Mouse (Mus musculus) neural tube, embryonic 15.5 days (tissue): Measurements from ENCODE around the gene Nup214. TPM values are rescaled to one million over a fixed set of nuclear protein-coding genes. Genes with fewer than 3 reads are reported as not detected.

Source experiments
- ATAC-seq: fragments of 200-750 bp; cut with Nextera tagmentation; 2 replicates; pipeline ENCODE4 v1.8.0; 2017; ENCODE audit warnings: mild to moderate bottlenecking, moderate TSS enrichment, moderate library complexity; ENCODE audit not compliant: low FRiP score
- H3K27ac ChIP-seq: fragments of 300-500 bp; sonication (generic); replicated peaks from 2 replicates; pipeline ENCODE4 v1.5.1; 2015; ENCODE audit warnings: mild to moderate bottlenecking, inconsistent platforms
- H3K27me3 ChIP-seq: fragments of 300-500 bp; sonication (generic); replicated peaks from 2 replicates; pipeline ENCODE4 v1.6.1; 2015; ENCODE audit warnings: inconsistent platforms
- H3K36me3 ChIP-seq: fragments of 300-500 bp; sonication (generic); 2 replicates; pipeline ENCODE4 v1.6.1; 2015; ENCODE audit warnings: inconsistent platforms
- H3K4me1 ChIP-seq: fragments of 300-500 bp; sonication (generic); 2 replicates; pipeline ENCODE4 v1.6.1; 2015; ENCODE audit warnings: inconsistent platforms
- H3K4me2 ChIP-seq: fragments of 300-500 bp; sonication (generic); 2 replicates; pipeline ENCODE4 v1.6.1; 2015; ENCODE audit warnings: inconsistent platforms, mild to moderate bottlenecking, moderate library complexity
- H3K4me3 ChIP-seq: fragments of 300-500 bp; sonication (generic); replicated peaks from 2 replicates; pipeline ENCODE4 v1.5.1; 2015; ENCODE audit warnings: mild to moderate bottlenecking, inconsistent platforms
- H3K9ac ChIP-seq: fragments of 300-500 bp; sonication (generic); replicated peaks from 2 replicates; pipeline ENCODE4 v1.6.1; 2015; ENCODE audit warnings: mild to moderate bottlenecking, inconsistent platforms
- H3K9me3 ChIP-seq: fragments of 300-500 bp; sonication (generic); replicated peaks from 2 replicates; pipeline ENCODE4 v1.6.1; 2016; ENCODE audit warnings: inconsistent platforms
- WGBS: fragments of 180-500 bp; shearing (Covaris S2); methylation state at CpG from one replicate; pipeline ENCODE4 v1.1.7; 2015; ENCODE audit warnings: mixed read lengths; 5-methylcytosine and 5-hydroxymethylcytosine counted together
- polyA plus RNA-seq: library from polyadenylated mRNA; unstranded; fragments of >200 nt; fragmentation: Nextera tagmentation; extraction: Ambion mirVana; gene quantifications from 2 replicates; pipeline ENCODE4 v1.2.1, GENCODE M21; 2015

Nup214 gene
- polyA plus RNA-seq, 1 experiment from 2014 or later, result 62.0 TPM

DNA sequence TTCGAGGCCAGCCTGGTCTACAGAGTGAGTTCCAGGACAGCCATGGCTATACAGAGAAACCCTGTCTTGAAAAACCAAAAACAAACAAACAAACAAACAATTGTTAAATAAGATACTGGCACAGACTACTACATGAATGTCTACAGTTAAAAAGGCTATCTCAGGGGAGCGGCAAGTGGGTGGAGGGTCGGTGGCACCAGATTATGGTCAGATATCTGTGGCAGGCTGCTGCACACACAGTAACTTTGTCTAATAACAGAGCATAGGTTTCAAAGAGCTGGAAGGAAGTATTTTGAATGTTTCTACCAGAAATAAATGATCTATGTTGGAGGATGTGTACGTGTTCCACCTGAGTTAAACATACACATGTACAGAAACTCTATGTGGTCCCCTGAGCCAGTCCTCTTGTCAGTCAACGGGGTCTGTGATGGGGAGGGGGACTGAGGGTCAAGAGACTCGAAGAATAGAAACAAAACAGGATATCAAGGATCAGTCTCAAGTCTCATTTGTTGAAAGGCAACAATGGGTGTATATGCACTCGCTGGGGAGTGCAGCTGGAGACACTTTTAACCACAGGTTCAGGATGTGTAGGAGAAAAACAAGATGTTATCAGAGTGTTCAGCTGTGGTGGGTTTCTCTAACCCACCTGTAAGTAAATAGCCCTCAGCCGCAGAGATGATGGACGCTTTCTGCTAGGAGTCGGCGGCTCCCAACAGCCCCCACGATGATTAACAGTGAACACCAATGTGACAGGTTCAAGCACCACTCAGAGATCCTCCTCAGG, 87.7 kb downstream of the Nup214 start:
- Histone ChIP-seq H3K9ac (no peak overlapping the region), H3K9me3 (no peaks in the 10 kb centered on the region), H3K4me3 (no peak overlapping the region), H3K4me2 (no peak overlapping the region), H3K27me3 (no peaks in the 10 kb centered on the region), H3K36me3 (no peaks in the 10 kb centered on the region), H3K27ac (no peak overlapping the region), H3K4me1 (0 out of 2 replicates have a peak, but pooled peaks cover 4% of the 10 kb centered on the region)
- 84% methylated on average over 12 of the region's 12 CpGs for WGBS
- ATAC-seq, result no peak

DNA sequence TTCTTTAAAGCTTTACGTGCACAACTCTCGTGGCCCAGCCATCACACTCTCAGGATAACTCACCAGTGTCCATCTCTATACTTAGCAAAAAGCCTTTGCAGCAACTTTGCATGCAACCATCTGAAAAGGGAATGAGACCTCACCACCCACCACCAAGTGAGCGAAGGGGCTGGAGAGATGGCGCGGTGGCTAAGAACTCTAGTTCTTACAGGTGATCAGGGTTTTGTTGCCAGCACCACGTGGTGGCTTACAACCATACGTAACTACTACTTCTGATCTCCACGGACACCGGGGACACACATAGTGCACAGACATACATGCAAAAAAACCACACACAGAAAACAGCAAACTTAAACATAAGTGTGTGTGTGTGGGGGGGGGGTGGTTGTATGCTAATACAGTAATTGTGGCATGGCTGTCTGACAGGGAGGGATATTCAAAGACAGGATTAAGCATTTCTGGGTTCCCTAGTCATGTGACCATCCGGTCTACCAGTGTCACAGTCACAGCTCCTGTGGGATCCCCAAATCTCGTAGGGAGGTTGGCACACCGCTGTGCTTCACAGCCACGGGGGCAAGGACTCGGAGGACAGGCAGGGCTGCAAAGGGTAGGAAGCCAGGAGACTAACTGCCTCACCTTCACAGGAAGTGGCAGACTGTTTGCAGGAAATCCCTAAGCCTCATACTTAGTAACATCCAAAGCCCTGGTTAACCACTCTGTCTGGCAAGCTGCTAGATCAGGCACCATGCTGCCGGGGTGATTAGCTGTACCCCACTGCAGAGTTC, 88.6 kb downstream of the Nup214 start:
- no peaks in the 10 kb centered on the region for H3K9me3 ChIP-seq
- WGBS, result 90% methylated on average over 15 of the region's 15 CpGs
- no peaks in the 10 kb centered on the region for H3K36me3 ChIP-seq
- no peak overlapping the region for H3K27ac ChIP-seq
- no peak overlapping the region for H3K4me2 ChIP-seq
- no peak for ATAC-seq
- no peak overlapping the region for H3K4me3 ChIP-seq
- no peak overlapping the region for H3K9ac ChIP-seq
- peaks cover under 1% of the 10 kb centered on the region; the same call in 1 of the 2 replicates for H3K27me3 ChIP-seq
- H3K4me1 ChIP-seq, result 0 out of 2 replicates have a peak, but pooled peaks cover 4% of the 10 kb centered on the region

DNA sequence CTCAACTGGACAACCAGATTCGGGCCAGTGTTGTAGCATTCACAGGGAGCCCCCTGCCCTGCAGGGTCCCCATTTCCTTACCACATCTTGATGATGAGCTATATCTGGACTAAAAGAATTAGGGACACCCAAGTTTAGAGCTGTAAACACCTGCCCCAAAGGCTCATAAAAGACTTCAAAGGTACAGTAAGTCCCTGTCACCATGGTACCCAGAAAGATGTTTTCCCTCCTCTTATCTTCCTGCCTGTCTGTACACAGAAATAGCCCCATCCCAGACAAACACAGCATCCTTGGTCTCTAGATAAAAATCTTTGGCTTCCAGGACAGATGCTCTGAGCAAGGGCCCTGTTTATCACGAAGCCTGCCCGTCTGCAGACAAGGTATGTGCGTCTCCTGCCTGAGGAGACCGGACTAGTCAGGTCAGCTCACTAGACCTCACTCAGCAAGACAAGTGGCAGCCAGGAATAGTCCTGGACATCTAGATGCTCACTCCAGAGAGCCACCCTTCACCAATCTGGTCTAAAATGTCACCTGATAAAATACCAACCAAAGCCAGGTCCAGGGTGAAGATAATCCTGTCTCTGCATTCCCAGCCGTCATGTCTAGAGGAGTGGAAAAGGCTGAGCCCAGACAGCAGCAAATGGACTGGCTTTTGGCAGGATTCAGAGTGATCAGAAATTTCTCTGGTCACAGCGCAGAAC, 89.4 kb downstream of the Nup214 start:
- WGBS, result 88% methylated on average over 7 of the region's 7 CpGs
- H3K9ac ChIP-seq, result no peak overlapping the region

DNA sequence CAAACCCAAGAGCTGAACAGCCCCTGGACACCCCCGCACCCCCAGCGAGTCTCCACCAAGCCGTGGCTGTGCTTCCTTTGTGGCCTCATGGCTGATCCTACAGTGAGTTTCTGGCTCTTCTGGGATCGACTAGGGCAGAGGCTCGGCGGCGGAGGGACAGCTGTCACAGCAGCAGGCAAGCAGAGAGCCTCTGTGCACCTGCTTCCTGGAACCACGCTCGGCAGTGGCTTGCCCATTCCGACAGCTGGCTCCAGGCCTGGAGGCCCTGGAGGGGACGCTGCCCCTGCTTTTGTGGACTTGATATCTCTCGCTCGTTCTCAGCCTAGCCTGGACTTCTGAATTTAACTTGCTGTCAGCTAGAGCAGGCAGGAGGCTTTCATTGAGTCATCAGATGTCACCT, 90.7 kb downstream of the Nup214 start:
- H3K27ac ChIP-seq, result no peak overlapping the region
- peaks cover 9% of the 10 kb centered on the region; the same call in 1 of the 2 replicates for H3K27me3 ChIP-seq
- no peaks in the 10 kb centered on the region for H3K36me3 ChIP-seq
- H3K4me2 ChIP-seq, result no peak overlapping the region
- H3K9me3 ChIP-seq, result no peaks in the 10 kb centered on the region
- 48% methylated on average over 13 of the region's 13 CpGs for WGBS
- 0 out of 2 replicates have a peak, but pooled peaks cover 4% of the 10 kb centered on the region for H3K4me1 ChIP-seq
- no peak overlapping the region for H3K9ac ChIP-seq
- H3K4me3 ChIP-seq, result no peak overlapping the region
- no peak for ATAC-seq

More for the DNA sequence above, 89.4 kb downstream of the Nup214 start:
- Histone ChIP-seq H3K9me3 (no peaks in the 10 kb centered on the region), H3K4me3 (no peak overlapping the region), H3K27ac (no peak overlapping the region), H3K4me1 (0 out of 2 replicates have a peak, but pooled peaks cover 4% of the 10 kb centered on the region), H3K27me3 (peaks cover 5% of the 10 kb centered on the region; the same call in 1 of the 2 replicates), H3K4me2 (no peak overlapping the region), H3K36me3 (no peaks in the 10 kb centered on the region)
- no peak for ATAC-seq

DNA sequence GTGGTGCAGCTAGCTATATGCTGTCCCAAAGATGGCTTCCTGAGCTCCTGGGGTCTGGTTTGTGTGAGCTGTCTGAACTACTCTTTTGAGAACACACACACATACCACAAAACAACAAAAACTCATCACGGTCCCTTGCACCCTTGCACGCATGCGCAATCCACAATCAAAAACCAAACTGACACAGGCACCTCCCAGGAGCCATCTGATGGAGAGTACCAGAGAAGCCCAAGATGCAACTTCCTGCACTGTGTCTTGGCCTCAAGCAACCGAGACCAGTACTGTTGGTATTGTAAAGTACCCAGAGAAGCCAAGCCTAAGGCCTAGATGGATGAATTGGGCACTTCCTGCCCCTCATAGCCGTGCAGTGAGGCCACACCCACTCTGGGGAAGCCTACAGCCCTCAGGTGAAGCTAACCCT, 91.1 kb downstream of the Nup214 start:
- H3K4me2 ChIP-seq, result no peak overlapping the region
- no peak overlapping the region for H3K4me3 ChIP-seq
- WGBS, result 83% methylated on average over 5 of the region's 5 CpGs
- H3K27ac ChIP-seq, result no peak overlapping the region
- ATAC-seq, result no peak
- no peaks in the 10 kb centered on the region for H3K36me3 ChIP-seq
- H3K9ac ChIP-seq, result no peak overlapping the region
- no peaks in the 10 kb centered on the region for H3K9me3 ChIP-seq
- 0 out of 2 replicates have a peak, but pooled peaks cover 4% of the 10 kb centered on the region for H3K4me1 ChIP-seq
- H3K27me3 ChIP-seq, result peaks cover 9% of the 10 kb centered on the region; the same call in 1 of the 2 replicates

DNA sequence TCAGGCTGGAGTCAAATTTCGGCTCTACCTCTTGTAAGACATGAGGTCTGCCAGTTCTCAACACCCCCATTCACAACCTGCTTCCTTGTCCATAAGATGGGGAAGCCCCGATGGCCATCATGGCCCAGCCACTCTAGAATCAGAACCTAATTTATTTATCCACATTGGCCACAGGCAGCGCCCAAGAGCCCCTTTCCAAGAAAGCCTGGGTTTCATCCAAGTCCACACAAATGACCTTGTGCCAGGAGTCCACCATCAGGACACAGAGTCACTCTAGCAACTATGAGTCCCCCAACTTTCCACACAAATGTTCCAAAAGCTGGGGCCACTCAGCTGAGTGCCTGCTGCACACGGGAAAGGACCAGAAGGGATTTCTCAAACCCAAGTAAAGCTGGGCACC, 91.8 kb downstream of the Nup214 start:
- no peak overlapping the region for H3K9ac ChIP-seq
- no peaks in the 10 kb centered on the region for H3K9me3 ChIP-seq
- no peak overlapping the region for H3K27ac ChIP-seq
- ATAC-seq, result no peak
- H3K4me2 ChIP-seq, result no peak overlapping the region
- no peaks in the 10 kb centered on the region for H3K36me3 ChIP-seq
- 0 out of 2 replicates have a peak, but pooled peaks cover 4% of the 10 kb centered on the region for H3K4me1 ChIP-seq
- WGBS, result 82% methylated on average over 4 of the region's 4 CpGs
- H3K4me3 ChIP-seq, result no peak overlapping the region
- peaks cover 9% of the 10 kb centered on the region; the same call in 1 of the 2 replicates for H3K27me3 ChIP-seq

DNA sequence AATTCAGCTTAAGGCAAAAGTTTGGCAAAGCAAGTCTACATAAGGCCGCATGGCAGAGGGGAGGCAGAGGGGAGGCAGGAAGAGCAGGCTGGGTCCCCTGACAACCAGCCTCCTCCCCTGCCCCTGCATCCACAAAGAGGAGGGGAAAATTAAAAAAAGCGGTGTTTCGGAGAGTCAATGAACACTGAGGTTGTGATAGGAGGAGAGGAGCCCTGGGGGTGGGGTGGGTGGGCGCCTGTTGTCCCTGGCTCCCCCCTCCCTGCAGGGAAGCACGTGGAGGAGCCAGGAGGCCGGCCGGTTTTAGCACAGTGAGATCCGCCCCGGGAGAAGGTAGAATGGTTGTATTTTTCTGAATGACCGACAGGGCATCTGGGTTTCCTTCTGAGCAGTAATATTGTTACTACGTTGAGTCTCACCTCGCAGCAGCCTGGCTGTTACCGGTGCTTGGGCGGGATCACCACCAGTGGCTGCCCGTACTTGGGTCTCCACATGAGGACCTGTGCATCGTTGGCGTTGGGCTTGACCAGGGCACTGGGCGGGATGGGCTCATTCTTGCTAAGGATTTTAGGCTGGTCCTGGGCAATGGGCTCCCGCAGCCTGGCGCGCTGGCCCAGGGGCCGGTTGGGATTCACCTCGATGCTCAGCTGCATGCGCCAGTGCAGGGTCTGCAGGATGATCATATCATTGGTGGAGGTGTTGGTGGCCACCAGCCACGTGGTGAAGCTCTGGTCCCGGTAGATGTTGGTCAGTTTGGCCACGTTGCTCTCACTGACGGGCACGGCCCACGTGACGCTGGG, 94.8 kb downstream of the Nup214 start:
- Histone ChIP-seq H3K9ac (no peak overlapping the region), H3K36me3 (no peaks in the 10 kb centered on the region), H3K27ac (no peak overlapping the region), H3K9me3 (no peaks in the 10 kb centered on the region), H3K4me1 (0 out of 2 replicates have a peak, but pooled peaks cover 4% of the 10 kb centered on the region), H3K4me2 (no peak overlapping the region), H3K4me3 (no peak overlapping the region), H3K27me3 (peaks cover 9% of the 10 kb centered on the region; the same call in 1 of the 2 replicates)
- 57% methylated on average over 31 of the region's 31 CpGs for WGBS
- no peak for ATAC-seq

DNA sequence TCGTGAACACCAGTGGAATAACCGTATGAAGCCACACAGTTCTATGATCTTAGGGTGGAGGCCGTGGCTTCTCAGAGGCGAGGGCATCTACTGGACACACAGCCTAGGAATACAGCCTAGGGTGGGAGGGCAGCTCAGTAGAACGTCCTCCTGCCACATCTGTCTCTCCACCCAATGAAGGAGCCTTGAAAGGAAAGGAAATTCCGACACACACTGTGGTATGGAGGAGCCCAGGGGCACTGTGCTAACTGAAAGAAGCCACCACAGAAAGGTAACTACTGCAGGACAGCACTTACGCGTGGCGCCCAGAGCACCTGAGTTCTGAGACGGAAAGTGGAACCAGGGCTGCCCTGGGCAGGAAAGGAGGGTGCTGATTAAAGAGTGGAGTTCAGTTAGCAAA, 96.5 kb downstream of the Nup214 start:
- no peak for ATAC-seq
- no peak overlapping the region for H3K27ac ChIP-seq

DNA sequence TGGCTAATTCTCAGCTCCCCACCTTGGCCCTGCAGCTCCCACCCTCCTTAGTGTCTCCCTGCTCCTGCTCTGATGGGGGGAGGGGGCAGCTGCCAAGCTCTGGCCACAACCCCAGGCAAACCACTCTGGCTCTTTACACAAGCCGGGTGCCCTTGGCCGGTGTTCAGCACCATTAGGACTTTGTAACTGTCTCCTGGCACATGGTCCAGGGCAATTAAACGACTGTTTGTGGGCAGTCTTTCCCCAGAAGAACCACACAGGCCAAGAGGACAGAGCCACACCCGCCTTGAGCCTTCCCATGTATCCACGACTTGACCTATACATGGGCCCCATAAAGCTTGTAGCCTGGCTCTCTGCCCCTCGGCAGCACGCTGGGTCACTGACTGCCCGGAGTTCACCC, 100.2 kb downstream of the Nup214 start:
- no peak for ATAC-seq

More for the DNA sequence above, 96.5 kb downstream of the Nup214 start:
- Histone ChIP-seq H3K36me3 (no peaks in the 10 kb centered on the region), H3K4me2 (no peak overlapping the region), H3K9ac (no peak overlapping the region), H3K4me3 (no peak overlapping the region), H3K4me1 (no peaks in the 10 kb centered on the region), H3K27me3 (peaks cover 9% of the 10 kb centered on the region; the same call in 1 of the 2 replicates), H3K9me3 (no peaks in the 10 kb centered on the region)
- WGBS, result 95% methylated on average over 10 of the region's 10 CpGs

DNA sequence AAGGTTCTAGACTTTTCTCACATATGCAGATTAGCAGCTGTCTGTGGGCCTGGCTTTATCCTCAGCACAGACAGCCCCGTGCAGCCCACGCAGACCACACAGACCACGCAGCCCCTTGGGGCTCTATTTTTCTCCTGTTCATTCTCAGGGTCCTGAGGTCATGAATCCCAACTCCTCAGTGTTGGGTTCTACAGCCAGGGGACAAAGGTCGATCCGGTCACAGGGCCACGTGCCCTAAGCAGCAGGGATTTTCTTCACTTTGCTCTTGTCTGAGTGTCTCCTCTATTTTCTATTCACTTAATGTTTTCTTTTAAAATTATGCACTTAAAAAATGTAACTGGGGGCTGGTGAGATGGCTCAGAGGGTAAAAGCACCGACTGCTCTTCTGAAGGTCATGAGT, 101.1 kb downstream of the Nup214 start:
- no peak overlapping the region for H3K4me3 ChIP-seq
- WGBS, result 63% methylated on average over 7 of the region's 7 CpGs
- no peaks in the 10 kb centered on the region for H3K4me1 ChIP-seq
- no peaks in the 10 kb centered on the region for H3K36me3 ChIP-seq
- no peaks in the 10 kb centered on the region for H3K9me3 ChIP-seq
- no peak for ATAC-seq
- H3K9ac ChIP-seq, result no peak overlapping the region
- H3K27me3 ChIP-seq, result no peaks in the 10 kb centered on the region
- H3K27ac ChIP-seq, result no peak overlapping the region
- no peak overlapping the region for H3K4me2 ChIP-seq

More for the DNA sequence above, 100.2 kb downstream of the Nup214 start:
- H3K9me3 ChIP-seq, result no peaks in the 10 kb centered on the region
- H3K9ac ChIP-seq, result no peak overlapping the region
- 60% methylated on average over 8 of the region's 8 CpGs for WGBS
- H3K27me3 ChIP-seq, result 0 out of 2 replicates have a peak, but pooled peaks cover under 1% of the 10 kb centered on the region
- H3K4me1 ChIP-seq, result no peaks in the 10 kb centered on the region
- no peak overlapping the region for H3K27ac ChIP-seq
- H3K36me3 ChIP-seq, result no peaks in the 10 kb centered on the region
- H3K4me2 ChIP-seq, result no peak overlapping the region
- no peak overlapping the region for H3K4me3 ChIP-seq
